Mouse (Mus musculus): Measurements from ENCODE around the gene Tmem150c. TPM values are rescaled to one million over a fixed set of nuclear protein-coding genes. Genes with fewer than 3 reads are reported as not detected.

Tmem150c gene
- total and polyA plus RNA-seq, 2 experiments from 2014 or later = 0.31 to 0.98 TPM

DNA sequence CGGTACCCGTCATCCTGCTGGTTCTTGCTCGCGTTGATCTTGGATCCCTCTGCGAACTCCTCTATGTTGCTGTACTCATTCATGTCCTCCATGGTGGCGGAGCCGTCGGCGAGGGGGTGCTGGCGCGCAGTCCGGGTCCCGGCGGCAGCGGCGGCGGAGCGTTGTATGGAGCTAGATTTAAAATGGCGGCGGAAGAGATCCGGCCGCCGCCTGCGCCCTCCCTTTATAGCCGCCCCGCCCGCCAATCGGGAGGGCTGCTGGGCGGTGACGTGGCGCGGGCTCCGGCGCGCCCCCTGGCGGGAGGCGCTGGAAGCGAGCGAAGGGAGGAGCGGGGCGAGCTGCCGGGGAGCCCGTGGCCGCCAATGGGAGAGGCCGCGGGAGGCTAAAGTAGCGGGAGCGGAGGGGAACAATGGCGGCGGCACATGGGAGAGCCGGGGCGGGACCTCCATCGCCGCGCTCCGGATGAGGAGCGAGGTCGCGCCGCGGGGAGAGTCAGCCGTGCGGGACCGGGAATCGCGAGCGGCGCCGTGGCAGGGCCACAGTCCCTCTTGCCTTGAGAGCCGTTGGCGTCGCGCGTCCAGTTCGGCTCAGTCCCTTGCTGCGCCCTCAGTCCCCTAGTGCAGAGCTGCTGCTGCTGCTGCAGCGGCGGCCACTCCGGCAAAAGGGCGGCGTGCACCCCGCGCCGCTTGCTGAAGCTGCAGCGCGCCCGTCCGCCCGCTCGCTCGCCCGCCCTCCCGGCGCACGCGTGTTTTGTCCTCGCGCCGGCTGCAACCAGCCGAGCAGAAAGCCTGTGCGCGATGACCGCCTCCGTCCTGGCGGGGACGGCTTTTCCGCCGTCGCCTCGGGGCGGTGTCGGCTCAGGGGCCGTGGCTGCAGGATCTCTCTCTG, 120.7 kb downstream of the Tmem150c start:
- Histone ChIP-seq H3K9ac (replicated peaks; ENCODE audit: low read depth, low read length) (peak overlapping the region; percentile 93), H3K9me3 (replicated peaks; ENCODE audit: control insufficient read depth, low read length) (no peaks in the 10 kb centered on the region), H3K27me3 (ENCODE audit: control insufficient read depth, insufficient read depth, low read length) (no peaks in the 10 kb centered on the region), H3K36me3 (replicated peaks; ENCODE audit: control insufficient read depth, insufficient read depth, low read length) (peaks cover 12% of the 10 kb centered on the region), H3K27ac (ENCODE audit: low read depth) (peak overlapping the region; percentile 99), H3K4me1 (ENCODE audit: control insufficient read depth, insufficient read depth) (peaks cover 21% of the 10 kb centered on the region), H3K4me3 (ENCODE audit: low read depth, low read length) (peak overlapping the region; percentile 96), H3K4me2 (ENCODE audit: low read depth, low read length) (peak overlapping the region; percentile 100)
- DNase-seq (ENCODE audit: low spot score) = peak; percentile 91
- WGBS = under 1% methylated on average over 80 of the region's 113 CpGs
- TF ChIP-seq EP300 (IDR thresholded peaks at IDR 0.05; ENCODE audit: low read depth) = 0 out of 2 replicates have a peak, but pooled peaks have one; percentile 23
- peak; percentile 79 for TF ChIP-seq CTCF (IDR thresholded peaks at IDR 0.05; ENCODE audit: low read depth)
- ATAC-seq (ENCODE audit: insufficient read depth, low read depth) = peak; percentile 83

DNA sequence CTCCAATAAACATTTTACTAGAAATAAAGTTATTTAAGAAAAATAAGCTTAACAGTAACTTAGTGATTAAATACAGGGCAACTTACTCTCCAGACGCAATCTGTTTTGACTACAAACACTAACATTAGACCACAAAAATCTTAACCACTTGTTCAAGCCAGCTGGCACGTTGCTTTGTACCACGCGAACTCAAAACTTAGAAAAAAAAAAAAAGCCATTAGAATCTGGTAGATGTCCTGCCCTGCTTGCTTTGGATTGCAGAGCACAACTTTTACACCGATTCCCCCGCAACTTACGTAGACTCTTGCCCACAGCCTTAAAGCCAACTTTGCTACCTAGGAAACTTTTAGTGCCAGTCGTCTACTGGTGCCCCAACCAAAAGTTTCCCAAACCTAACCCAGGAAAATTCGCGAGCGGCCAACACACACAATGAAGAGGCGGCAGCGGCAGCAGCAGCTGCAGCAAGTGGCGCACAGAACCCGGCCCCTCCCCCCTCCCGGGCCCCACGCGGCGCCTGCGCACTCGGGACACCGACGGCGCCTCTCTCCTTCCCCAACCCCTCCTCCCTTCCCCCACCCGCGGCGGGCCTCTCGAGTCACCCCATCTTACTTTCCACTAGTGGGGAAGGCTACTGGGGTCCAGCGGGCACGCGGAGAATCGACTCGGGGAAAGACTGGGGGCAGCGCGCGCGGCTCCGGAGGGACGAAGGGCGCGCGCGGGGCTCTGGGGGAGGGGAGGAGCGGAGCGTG, 121.5 kb downstream of the Tmem150c start:
- no peaks in the 10 kb centered on the region for H3K27me3 ChIP-seq (ENCODE audit: control insufficient read depth, insufficient read depth, low read length)
- H3K27ac ChIP-seq (ENCODE audit: low read depth) = peak overlapping the region; percentile 99
- ATAC-seq (ENCODE audit: insufficient read depth, low read depth) (peak; percentile 51), DNase-seq (ENCODE audit: low spot score) (peak; percentile 72)
- H3K4me1 ChIP-seq (ENCODE audit: control insufficient read depth, insufficient read depth) = peaks cover 14% of the 10 kb centered on the region
- peak overlapping the region; percentile 100 for H3K4me2 ChIP-seq (ENCODE audit: low read depth, low read length)
- peak overlapping the region; percentile 93 for H3K9ac ChIP-seq (replicated peaks; ENCODE audit: low read depth, low read length)
- no peaks in the 10 kb centered on the region for H3K9me3 ChIP-seq (replicated peaks; ENCODE audit: control insufficient read depth, low read length)
- peaks cover 19% of the 10 kb centered on the region for H3K36me3 ChIP-seq (replicated peaks; ENCODE audit: control insufficient read depth, insufficient read depth, low read length)
- peak overlapping the region; percentile 96 for H3K4me3 ChIP-seq (ENCODE audit: low read depth, low read length)
- under 1% methylated on average over 44 of the region's 45 CpGs for WGBS
- TF ChIP-seq CTCF (IDR thresholded peaks at IDR 0.05; ENCODE audit: low read depth) = no peak
- TF ChIP-seq EP300 (IDR thresholded peaks at IDR 0.05; ENCODE audit: low read depth) = no peak

DNA sequence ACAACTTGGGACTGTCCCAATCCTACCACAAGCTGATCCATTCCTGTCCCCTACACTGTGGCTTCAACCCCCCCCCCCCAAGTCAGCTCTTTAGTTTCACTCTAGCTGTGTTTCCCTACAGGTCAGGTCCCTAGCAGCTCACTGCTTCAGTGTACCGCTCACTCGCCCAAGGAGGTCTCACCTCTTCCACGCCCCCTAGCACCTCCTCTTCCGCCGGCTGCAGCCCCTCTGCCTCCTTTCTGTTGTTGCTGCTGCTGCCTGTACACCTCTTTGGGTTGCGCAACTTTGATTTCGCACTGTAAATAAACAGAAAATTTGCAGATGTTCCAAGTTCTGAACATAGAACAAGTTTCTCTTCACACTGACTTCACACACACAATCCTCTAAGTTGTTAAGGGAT, 122.9 kb downstream of the Tmem150c start:
- DNase-seq (ENCODE audit: low spot score) = no peak
- ATAC-seq (ENCODE audit: insufficient read depth, low read depth) = no peak
- peaks cover 21% of the 10 kb centered on the region for H3K4me1 ChIP-seq (ENCODE audit: control insufficient read depth, insufficient read depth)
- no peaks in the 10 kb centered on the region for H3K9me3 ChIP-seq (replicated peaks; ENCODE audit: control insufficient read depth, low read length)
- 16% methylated on average over 7 of the region's 7 CpGs for WGBS
- H3K27ac ChIP-seq (ENCODE audit: low read depth) = no peak overlapping the region
- H3K4me2 ChIP-seq (ENCODE audit: low read depth, low read length) = peak overlapping the region; percentile 100
- peak overlapping the region; percentile 93; the same call in 1 of the 2 replicates for H3K9ac ChIP-seq (replicated peaks; ENCODE audit: low read depth, low read length)
- no peaks in the 10 kb centered on the region for H3K27me3 ChIP-seq (ENCODE audit: control insufficient read depth, insufficient read depth, low read length)
- no peak for TF ChIP-seq EP300 (IDR thresholded peaks at IDR 0.05; ENCODE audit: low read depth)
- no peak for TF ChIP-seq CTCF (IDR thresholded peaks at IDR 0.05; ENCODE audit: low read depth)
- H3K4me3 ChIP-seq (ENCODE audit: low read depth, low read length) = peak overlapping the region; percentile 96
- H3K36me3 ChIP-seq (replicated peaks; ENCODE audit: control insufficient read depth, insufficient read depth, low read length) = peaks cover 32% of the 10 kb centered on the region

DNA sequence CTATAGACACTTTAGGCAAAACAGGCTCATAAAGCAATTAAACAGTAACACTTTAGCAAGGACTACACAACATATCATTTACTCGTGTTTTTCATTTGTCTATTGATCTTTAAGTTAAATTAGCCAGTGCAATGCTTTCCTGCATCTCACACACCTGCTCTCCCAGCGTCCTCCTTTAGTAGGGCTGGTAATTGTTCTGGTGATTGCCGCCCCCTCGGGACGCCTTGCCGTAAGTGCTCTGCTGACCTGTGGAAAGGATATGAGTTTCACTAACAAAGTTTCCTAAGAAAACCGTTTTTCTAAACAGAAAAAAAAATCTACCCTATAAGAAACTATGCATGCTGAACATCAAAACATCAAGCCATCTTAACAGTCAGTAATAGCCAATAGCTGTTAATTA, 123.7 kb downstream of the Tmem150c start:
- no peak overlapping the region for H3K27ac ChIP-seq (ENCODE audit: low read depth)
- peaks cover 32% of the 10 kb centered on the region for H3K36me3 ChIP-seq (replicated peaks; ENCODE audit: control insufficient read depth, insufficient read depth, low read length)
- peaks cover 25% of the 10 kb centered on the region for H3K4me1 ChIP-seq (ENCODE audit: control insufficient read depth, insufficient read depth)
- H3K27me3 ChIP-seq (ENCODE audit: control insufficient read depth, insufficient read depth, low read length) = no peaks in the 10 kb centered on the region
- WGBS = 28% methylated on average over 7 of the region's 7 CpGs
- ATAC-seq (ENCODE audit: insufficient read depth, low read depth) (no peak), DNase-seq (ENCODE audit: low spot score) (no peak)
- TF ChIP-seq EP300 (IDR thresholded peaks at IDR 0.05; ENCODE audit: low read depth) = no peak
- peak; percentile 28; the same call in 1 of the 2 replicates for TF ChIP-seq CTCF (IDR thresholded peaks at IDR 0.05; ENCODE audit: low read depth)
- H3K9ac ChIP-seq (replicated peaks; ENCODE audit: low read depth, low read length) = no peak overlapping the region
- peak overlapping the region; percentile 100 for H3K4me2 ChIP-seq (ENCODE audit: low read depth, low read length)
- 0 out of 2 replicates have a peak overlapping the region, but pooled peaks have one; percentile 96 for H3K4me3 ChIP-seq (ENCODE audit: low read depth, low read length)
- no peaks in the 10 kb centered on the region for H3K9me3 ChIP-seq (replicated peaks; ENCODE audit: control insufficient read depth, low read length)

DNA sequence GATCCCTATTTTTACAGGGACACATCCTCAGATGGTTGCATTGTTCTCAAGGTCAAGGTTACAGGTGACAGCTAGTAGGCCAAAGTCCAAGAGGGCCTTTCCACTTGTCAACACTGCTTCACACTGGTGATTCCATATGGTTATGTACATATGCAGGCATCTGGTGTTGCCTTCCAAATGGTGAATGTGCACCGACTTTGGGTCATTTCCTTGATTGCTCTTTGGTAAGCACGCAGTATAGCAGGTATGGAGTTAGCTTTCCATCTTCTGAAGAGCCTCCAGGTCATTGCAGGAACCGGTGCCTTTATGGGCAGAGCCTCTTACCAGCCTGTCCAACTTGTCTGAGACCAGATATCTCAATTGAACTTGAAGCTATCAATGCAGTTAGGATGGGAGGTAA, 127.0 kb downstream of the Tmem150c start:
- 58% methylated on average over 3 of the region's 3 CpGs for WGBS
- DNase-seq (ENCODE audit: low spot score) = no peak
- Histone ChIP-seq H3K9ac (replicated peaks; ENCODE audit: low read depth, low read length) (no peak overlapping the region), H3K4me1 (ENCODE audit: control insufficient read depth, insufficient read depth) (peaks cover 29% of the 10 kb centered on the region), H3K27ac (ENCODE audit: low read depth) (peak overlapping the region; percentile 36; the same call in 1 of the 2 replicates), H3K27me3 (ENCODE audit: control insufficient read depth, insufficient read depth, low read length) (no peaks in the 10 kb centered on the region), H3K36me3 (replicated peaks; ENCODE audit: control insufficient read depth, insufficient read depth, low read length) (peaks cover 32% of the 10 kb centered on the region), H3K4me2 (ENCODE audit: low read depth, low read length) (no peak overlapping the region), H3K4me3 (ENCODE audit: low read depth, low read length) (no peak overlapping the region), H3K9me3 (replicated peaks; ENCODE audit: control insufficient read depth, low read length) (no peaks in the 10 kb centered on the region)
- no peak for ATAC-seq (ENCODE audit: insufficient read depth, low read depth)
- TF ChIP-seq CTCF (IDR thresholded peaks at IDR 0.05; ENCODE audit: low read depth) (no peak), EP300 (IDR thresholded peaks at IDR 0.05; ENCODE audit: low read depth) (no peak)
